Mouse (Mus musculus): ENCODE measurements at regions not wholly inside any gene's neighbourhood (a gene's known extent, or its start where the extent isn't known, plus 50 kb on each side); places are given as distances from the start of the nearest gene placed in this dataset.

DNA sequence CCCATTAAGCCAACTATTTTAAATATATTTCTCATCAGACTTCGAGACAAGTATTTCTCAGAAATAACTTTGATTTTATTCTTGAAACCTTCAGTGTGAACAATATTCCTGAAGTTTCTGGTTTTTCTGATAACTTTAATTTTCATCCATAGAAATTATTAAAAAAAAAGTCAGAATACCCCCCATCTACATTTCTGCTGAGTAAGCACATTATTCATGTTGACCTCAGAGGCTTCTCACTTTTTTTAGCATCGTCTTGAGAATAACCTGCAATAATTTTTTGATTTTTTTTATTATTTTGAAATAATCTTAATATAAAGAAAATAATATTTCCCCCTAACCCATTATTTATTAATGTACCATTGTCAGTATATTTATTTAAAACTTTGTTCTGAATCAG lies 166.1 kb upstream of the Ppp2r3a start:
- no peak for TF ChIP-seq CTCF (IDR thresholded peaks at IDR 0.05; ENCODE audit: low read depth)
- no peak for TF ChIP-seq EP300 (optimal IDR thresholded peaks at IDR 0.05)
